In genomic region chr14:100484101-100484500, GRCm38 (mm10) we compare ENCODE assay signal across 14 mouse cellular contexts.
"Had no signal": no experiment of that assay in that cellular context is flagged by ENCODE, and none has a peak within 500 bp of the region (broad histone marks: within the 10 kb centered on the region; RNA-seq: fewer than 3 reads in every experiment).

No protein-coding gene starts in this region.

- DNase-seq: kidney, adult 11 months; kidney, adult 8-10 months; kidney, postnatal 14 days; kidney, postnatal 4 days; layer of hippocampus, postnatal 36 days; liver; lung, adult 18-20 months; lung, postnatal 10 days; lung, postnatal 36 days; midbrain, embryonic 14.5 days; right cerebral cortex, adult 18-20 months; thymus, adult 18-20 months; thymus, postnatal 36 days had no signal

- ATAC-seq: liver, embryonic 12.5 days had no signal
